Mouse (Mus musculus) intestine, postnatal 0 days (tissue): ENCODE data around the gene Slc17a4. TPM values are rescaled to one million over a fixed set of nuclear protein-coding genes. Genes with fewer than 3 reads are reported as not detected.

ENCODE experiments used
- ATAC-seq: fragments of 200-750 bp; cut with Nextera tagmentation; 2 replicates; pipeline ENCODE4 v1.8.0; 2017; ENCODE audit warnings: mild to moderate bottlenecking, moderate TSS enrichment, moderate library complexity
- H3K27ac ChIP-seq: fragments of 300-500 bp; sonication (generic); 2 replicates; pipeline ENCODE4 v1.5.1; 2014; ENCODE audit warnings: mild to moderate bottlenecking, low read depth, low read length, moderate library complexity
- H3K27me3 ChIP-seq: fragments of 300-500 bp; sonication (generic); replicated peaks from 2 replicates; pipeline ENCODE4 v1.6.1; 2014; ENCODE audit warnings: low read length, mixed read lengths; ENCODE audit not compliant: control insufficient read depth, insufficient read depth
- H3K36me3 ChIP-seq: fragments of 300-500 bp; sonication (generic); 2 replicates; pipeline ENCODE4 v1.6.1; 2014; ENCODE audit warnings: mild to moderate bottlenecking, moderate library complexity; ENCODE audit not compliant: control insufficient read depth, insufficient read depth
- H3K4me1 ChIP-seq: fragments of 300-500 bp; sonication (generic); replicated peaks from 2 replicates; pipeline ENCODE4 v1.6.1; 2014; ENCODE audit warnings: antibody characterized with exemption, low read length, mixed read lengths; ENCODE audit not compliant: control insufficient read depth, insufficient read depth
- H3K4me2 ChIP-seq: fragments of 300-500 bp; sonication (generic); replicated peaks from 2 replicates; pipeline ENCODE4 v1.6.1; 2014; ENCODE audit warnings: low read depth, mild to moderate bottlenecking, moderate library complexity
- H3K4me3 ChIP-seq: fragments of 300-500 bp; sonication (generic); 2 replicates; pipeline ENCODE4 v1.5.1; 2014; ENCODE audit warnings: low read depth, low read length
- H3K9ac ChIP-seq: fragments of 300-500 bp; sonication (generic); 2 replicates; pipeline ENCODE4 v1.6.1; 2014; ENCODE audit warnings: mild to moderate bottlenecking, low read depth, low read length
- H3K9me3 ChIP-seq: fragments of 300-500 bp; sonication (generic); 2 replicates; pipeline ENCODE4 v1.6.1; 2016; ENCODE audit warnings: mixed run types; ENCODE audit not compliant: control insufficient read depth
- CTCF ChIP-seq: sonication (generic); IDR thresholded peaks from 2 replicates; pipeline ENCODE4 v1.5.1; 2016; ENCODE audit warnings: low read depth, mild to moderate bottlenecking, control low read depth, antibody characterized with exemption, moderate library complexity
- WGBS: fragments of 180-500 bp; shearing (Covaris S2); extraction: QIAGEN DNeasy Blood & Tissue Kit; methylation state at CpG from one replicate; pipeline ENCODE4 v1.1.7; 2014; 5-methylcytosine and 5-hydroxymethylcytosine counted together
- polyA plus RNA-seq: library from polyadenylated mRNA; unstranded; fragments of >200 nt; fragmentation: Nextera tagmentation; extraction: Ambion mirVana; gene quantifications from 2 replicates; pipeline ENCODE4 v1.2.1, GENCODE M21; 2015

Slc17a4 gene
- polyA plus RNA-seq = 31.3 and 39.0 TPM in 2 replicates

GRCm38 (mm10) chr13:23914376-23915167 lies at the start of gene Slc17a4:
Gene Slc17a4, minus strand, starts transcription at chr13:23915009.
- 25% methylated on average over 9 of the region's 9 CpGs for whole genome bisulfite sequencing
- peak within 1 kb of the TSS; percentile 49 for H3K9ac ChIP-seq
- H3K4me1 ChIP-seq = peaks cover 11% of the 10 kb centered on the region; the same call in 1 of the 2 replicates
- ATAC-seq = peak; percentile 71
- no peak for TF ChIP-seq CTCF
- peak within 1 kb of the TSS; percentile 92 for H3K27ac ChIP-seq
- H3K4me3 ChIP-seq = peak within 1 kb of the TSS; percentile 32
- H3K36me3 ChIP-seq = no peaks in the 10 kb centered on the region
- no peaks in the 10 kb centered on the region for H3K9me3 ChIP-seq
- H3K4me2 ChIP-seq = peak within 1 kb of the TSS; percentile 59
- H3K27me3 ChIP-seq = no peaks in the 10 kb centered on the region

- 13% methylated on average over 2 of the region's 2 CpGs for WGBS
- TF ChIP-seq CTCF = no peak
- H3K9me3 ChIP-seq = no peaks in the 10 kb centered on the region
- H3K27ac ChIP-seq = no peak overlapping the region
- no peak overlapping the region for H3K4me2 ChIP-seq
- H3K4me1 ChIP-seq = no peaks in the 10 kb centered on the region
- no peak overlapping the region for H3K4me3 ChIP-seq
- H3K9ac ChIP-seq = no peak overlapping the region
- H3K36me3 ChIP-seq = no peaks in the 10 kb centered on the region
- ATAC-seq = no peak
- H3K27me3 ChIP-seq = no peaks in the 10 kb centered on the region
Measured at GRCm38 (mm10) chr13:23959776-23960175, 45.0 kb upstream of the Slc17a4 start.

- H3K36me3 ChIP-seq = no peaks in the 10 kb centered on the region
- H3K4me2 ChIP-seq = no peak overlapping the region
- H3K4me3 ChIP-seq = no peak overlapping the region
- 59% methylated on average over 3 of the region's 3 CpGs for WGBS
- H3K9me3 ChIP-seq = no peaks in the 10 kb centered on the region
- no peaks in the 10 kb centered on the region for H3K27me3 ChIP-seq
- ATAC-seq = no peak
- no peak overlapping the region for H3K27ac ChIP-seq
- H3K4me1 ChIP-seq = no peaks in the 10 kb centered on the region
- no peak overlapping the region for H3K9ac ChIP-seq
- TF ChIP-seq CTCF = peak; percentile 76
Measured at GRCm38 (mm10) chr13:23950928-23951327, 36.1 kb upstream of the Slc17a4 start.

GRCm38 (mm10) chr13:23949484-23950246 lies 34.9 kb upstream of the Slc17a4 start:
- H3K36me3 ChIP-seq = no peaks in the 10 kb centered on the region
- no peaks in the 10 kb centered on the region for H3K9me3 ChIP-seq
- no peak overlapping the region for H3K27ac ChIP-seq
- ATAC-seq = no peak
- H3K4me1 ChIP-seq = no peaks in the 10 kb centered on the region
- H3K9ac ChIP-seq = no peak overlapping the region
- H3K4me3 ChIP-seq = no peak overlapping the region
- no peak for TF ChIP-seq CTCF
- WGBS = 63% methylated on average over 14 of the region's 14 CpGs
- H3K4me2 ChIP-seq = no peak overlapping the region
- no peaks in the 10 kb centered on the region for H3K27me3 ChIP-seq

GRCm38 (mm10) chr13:23946254-23946653 lies 31.4 kb upstream of the Slc17a4 start:
- 47% methylated on average over 2 of the region's 2 CpGs for WGBS
- Histone ChIP-seq H3K4me3 (no peak overlapping the region), H3K4me2 (no peak overlapping the region), H3K9ac (no peak overlapping the region), H3K27me3 (no peaks in the 10 kb centered on the region), H3K4me1 (no peaks in the 10 kb centered on the region), H3K9me3 (no peaks in the 10 kb centered on the region), H3K36me3 (no peaks in the 10 kb centered on the region), H3K27ac (no peak overlapping the region)
- TF ChIP-seq CTCF = no peak
- ATAC-seq = no peak

- Histone ChIP-seq H3K27ac (no peak overlapping the region), H3K4me2 (no peak overlapping the region), H3K4me3 (no peak overlapping the region), H3K9me3 (no peaks in the 10 kb centered on the region), H3K9ac (no peak overlapping the region), H3K36me3 (no peaks in the 10 kb centered on the region), H3K4me1 (no peaks in the 10 kb centered on the region), H3K27me3 (no peaks in the 10 kb centered on the region)
- 54% methylated on average over 2 of the region's 2 CpGs for WGBS
- no peak for ATAC-seq
- peak; percentile 68 for TF ChIP-seq CTCF
Measured at GRCm38 (mm10) chr13:23942861-23943260, 28.1 kb upstream of the Slc17a4 start.
